Mouse (Mus musculus): ENCODE measurements at regions not wholly inside any gene's neighbourhood (a gene's known extent, or its start where the extent isn't known, plus 50 kb on each side); places are given as distances from the start of the nearest gene placed in this dataset.

- Histone ChIP-seq H3K4me1 (ENCODE audit: control insufficient read depth, insufficient read depth, low read length) (no peaks in the 10 kb centered on the region; the same call in 1 of the 2 replicates), H3K36me3 (ENCODE audit: control insufficient read depth, insufficient read depth, low read length) (no peaks in the 10 kb centered on the region), H3K9me3 (ENCODE audit: control insufficient read depth, low read depth, low read length) (no peaks in the 10 kb centered on the region), H3K4me3 (ENCODE audit: low read depth, low read length) (no peak overlapping the region), H3K27ac (ENCODE audit: low read length) (no peak overlapping the region), H3K9ac (replicated peaks; ENCODE audit: low read depth, low read length) (no peak overlapping the region), H3K4me2 (replicated peaks; ENCODE audit: low read depth, low read length) (no peak overlapping the region), H3K27me3 (ENCODE audit: control insufficient read depth, insufficient read depth, low read length) (no peaks in the 10 kb centered on the region)
- WGBS, result 67% methylated on average over 7 of the region's 7 CpGs
- ATAC-seq (ENCODE audit: insufficient number of reproducible peaks, insufficient read depth, low FRiP score, low read depth), result no peak
Observed at GRCm38 (mm10) chr10:19195676-19196075, 160.7 kb upstream of the Olig3 start.

- Histone ChIP-seq H3K9ac (replicated peaks; ENCODE audit: low read depth, low read length) (no peak overlapping the region), H3K36me3 (ENCODE audit: control insufficient read depth, insufficient read depth, low read length) (no peaks in the 10 kb centered on the region), H3K4me2 (replicated peaks; ENCODE audit: low read depth, low read length) (no peak overlapping the region), H3K27ac (ENCODE audit: low read length) (no peak overlapping the region), H3K4me3 (ENCODE audit: low read depth, low read length) (no peak overlapping the region), H3K9me3 (ENCODE audit: control insufficient read depth, low read depth, low read length) (no peaks in the 10 kb centered on the region), H3K4me1 (ENCODE audit: control insufficient read depth, insufficient read depth, low read length) (no peaks in the 10 kb centered on the region; the same call in 1 of the 2 replicates), H3K27me3 (ENCODE audit: control insufficient read depth, insufficient read depth, low read length) (no peaks in the 10 kb centered on the region)
- 89% methylated on average over 3 of the region's 3 CpGs for WGBS
- no peak for ATAC-seq (ENCODE audit: insufficient number of reproducible peaks, insufficient read depth, low FRiP score, low read depth)
Observed at GRCm38 (mm10) chr10:19194646-19195045, 161.7 kb upstream of the Olig3 start.

- WGBS, result 73% methylated on average over 5 of the region's 5 CpGs
- no peaks in the 10 kb centered on the region for H3K27me3 ChIP-seq (ENCODE audit: control insufficient read depth, insufficient read depth, low read length)
- H3K4me3 ChIP-seq (ENCODE audit: low read depth, low read length), result no peak overlapping the region
- no peak overlapping the region for H3K4me2 ChIP-seq (replicated peaks; ENCODE audit: low read depth, low read length)
- no peak for ATAC-seq (ENCODE audit: insufficient number of reproducible peaks, insufficient read depth, low FRiP score, low read depth)
- H3K9me3 ChIP-seq (ENCODE audit: control insufficient read depth, low read depth, low read length), result no peaks in the 10 kb centered on the region
- no peak overlapping the region for H3K27ac ChIP-seq (ENCODE audit: low read length)
- no peak overlapping the region for H3K9ac ChIP-seq (replicated peaks; ENCODE audit: low read depth, low read length)
- no peaks in the 10 kb centered on the region for H3K36me3 ChIP-seq (ENCODE audit: control insufficient read depth, insufficient read depth, low read length)
- H3K4me1 ChIP-seq (ENCODE audit: control insufficient read depth, insufficient read depth, low read length), result no peaks in the 10 kb centered on the region; the same call in 1 of the 2 replicates
Observed at GRCm38 (mm10) chr10:19192971-19193758, 163.2 kb upstream of the Olig3 start.

- H3K27ac ChIP-seq (ENCODE audit: low read length), result no peak overlapping the region
- no peak overlapping the region for H3K4me2 ChIP-seq (replicated peaks; ENCODE audit: low read depth, low read length)
- peaks cover 2% of the 10 kb centered on the region for H3K4me1 ChIP-seq (ENCODE audit: control insufficient read depth, insufficient read depth, low read length)
- no peaks in the 10 kb centered on the region for H3K27me3 ChIP-seq (ENCODE audit: control insufficient read depth, insufficient read depth, low read length)
- H3K36me3 ChIP-seq (ENCODE audit: control insufficient read depth, insufficient read depth, low read length), result no peaks in the 10 kb centered on the region
- H3K9me3 ChIP-seq (ENCODE audit: control insufficient read depth, low read depth, low read length), result no peaks in the 10 kb centered on the region
- no peak for ATAC-seq (ENCODE audit: insufficient number of reproducible peaks, insufficient read depth, low FRiP score, low read depth)
- H3K9ac ChIP-seq (replicated peaks; ENCODE audit: low read depth, low read length), result no peak overlapping the region
- WGBS, result 11% methylated on average over 1 of the region's 1 CpGs
- no peak overlapping the region for H3K4me3 ChIP-seq (ENCODE audit: low read depth, low read length)
Observed at GRCm38 (mm10) chr10:19192221-19192620, 164.1 kb upstream of the Olig3 start.

GRCm38 (mm10) chr10:19188082-19188742 is 168.1 kb upstream of the Olig3 start:
- no peak overlapping the region for H3K9ac ChIP-seq (replicated peaks; ENCODE audit: low read depth, low read length)
- H3K27ac ChIP-seq (ENCODE audit: low read length), result no peak overlapping the region
- H3K4me3 ChIP-seq (ENCODE audit: low read depth, low read length), result peak overlapping the region; percentile 2; the same call in 1 of the 2 replicates
- no peaks in the 10 kb centered on the region for H3K9me3 ChIP-seq (ENCODE audit: control insufficient read depth, low read depth, low read length)
- H3K4me2 ChIP-seq (replicated peaks; ENCODE audit: low read depth, low read length), result peak overlapping the region; percentile 32
- no peaks in the 10 kb centered on the region for H3K27me3 ChIP-seq (ENCODE audit: control insufficient read depth, insufficient read depth, low read length)
- 10% methylated on average over 13 of the region's 13 CpGs for WGBS
- peak; percentile 55; the same call in 1 of the 2 replicates for ATAC-seq (ENCODE audit: insufficient number of reproducible peaks, insufficient read depth, low FRiP score, low read depth)
- H3K36me3 ChIP-seq (ENCODE audit: control insufficient read depth, insufficient read depth, low read length), result no peaks in the 10 kb centered on the region
- H3K4me1 ChIP-seq (ENCODE audit: control insufficient read depth, insufficient read depth, low read length), result peaks cover 2% of the 10 kb centered on the region

- Histone ChIP-seq H3K27me3 (ENCODE audit: control insufficient read depth, insufficient read depth, low read length) (no peaks in the 10 kb centered on the region), H3K27ac (ENCODE audit: low read length) (no peak overlapping the region), H3K4me3 (ENCODE audit: low read depth, low read length) (peak overlapping the region; percentile 2; the same call in 1 of the 2 replicates), H3K4me1 (ENCODE audit: control insufficient read depth, insufficient read depth, low read length) (peaks cover 2% of the 10 kb centered on the region; the same call in 1 of the 2 replicates), H3K4me2 (replicated peaks; ENCODE audit: low read depth, low read length) (peak overlapping the region; percentile 32), H3K9me3 (ENCODE audit: control insufficient read depth, low read depth, low read length) (no peaks in the 10 kb centered on the region), H3K36me3 (ENCODE audit: control insufficient read depth, insufficient read depth, low read length) (no peaks in the 10 kb centered on the region), H3K9ac (replicated peaks; ENCODE audit: low read depth, low read length) (no peak overlapping the region)
- ATAC-seq (ENCODE audit: insufficient number of reproducible peaks, insufficient read depth, low FRiP score, low read depth), result no peak
- 47% methylated on average over 4 of the region's 4 CpGs for whole genome bisulfite sequencing
Observed at GRCm38 (mm10) chr10:19187716-19188081, 168.6 kb upstream of the Olig3 start.

- H3K27ac ChIP-seq (ENCODE audit: low read length), result no peak overlapping the region
- no peak overlapping the region for H3K4me2 ChIP-seq (replicated peaks; ENCODE audit: low read depth, low read length)
- no peaks in the 10 kb centered on the region for H3K9me3 ChIP-seq (ENCODE audit: control insufficient read depth, low read depth, low read length)
- ATAC-seq (ENCODE audit: insufficient number of reproducible peaks, insufficient read depth, low FRiP score, low read depth), result no peak
- no peak overlapping the region for H3K9ac ChIP-seq (replicated peaks; ENCODE audit: low read depth, low read length)
- H3K4me1 ChIP-seq (ENCODE audit: control insufficient read depth, insufficient read depth, low read length), result peaks cover 2% of the 10 kb centered on the region; the same call in 1 of the 2 replicates
- H3K36me3 ChIP-seq (ENCODE audit: control insufficient read depth, insufficient read depth, low read length), result no peaks in the 10 kb centered on the region
- no peaks in the 10 kb centered on the region for H3K27me3 ChIP-seq (ENCODE audit: control insufficient read depth, insufficient read depth, low read length)
- H3K4me3 ChIP-seq (ENCODE audit: low read depth, low read length), result no peak overlapping the region
- 86% methylated on average over 2 of the region's 2 CpGs for WGBS
Observed at GRCm38 (mm10) chr10:19187084-19187615, 169.2 kb upstream of the Olig3 start.

GRCm38 (mm10) chr10:19185790-19186581 is 170.3 kb upstream of the Olig3 start:
- 0 out of 2 replicates have a peak, but pooled peaks have one; percentile 23 for ATAC-seq (ENCODE audit: insufficient number of reproducible peaks, insufficient read depth, low FRiP score, low read depth)
- 10% methylated on average over 18 of the region's 18 CpGs for WGBS
- no peak overlapping the region for H3K9ac ChIP-seq (replicated peaks; ENCODE audit: low read depth, low read length)
- no peaks in the 10 kb centered on the region for H3K36me3 ChIP-seq (ENCODE audit: control insufficient read depth, insufficient read depth, low read length)
- peaks cover 2% of the 10 kb centered on the region; the same call in 1 of the 2 replicates for H3K4me1 ChIP-seq (ENCODE audit: control insufficient read depth, insufficient read depth, low read length)
- no peaks in the 10 kb centered on the region for H3K27me3 ChIP-seq (ENCODE audit: control insufficient read depth, insufficient read depth, low read length)
- H3K4me2 ChIP-seq (replicated peaks; ENCODE audit: low read depth, low read length), result peak overlapping the region; percentile 54
- H3K4me3 ChIP-seq (ENCODE audit: low read depth, low read length), result peak overlapping the region; percentile 30
- H3K9me3 ChIP-seq (ENCODE audit: control insufficient read depth, low read depth, low read length), result no peaks in the 10 kb centered on the region
- no peak overlapping the region for H3K27ac ChIP-seq (ENCODE audit: low read length)

Data from stomach, embryonic 14.5 days (tissue).